Mouse (Mus musculus) brain, embryonic 14.5 days (tissue): Measurements from ENCODE around the gene Thumpd1.

Source experiments
- CTCF ChIP-seq: fragments of 200-500 bp; IDR thresholded peaks from 2 replicates; pipeline ENCODE4 v1.5.1; 2012; ENCODE audit warnings: inconsistent platforms, mild to moderate bottlenecking, moderate library complexity, borderline replicate concordance; ENCODE audit not compliant: insufficient read depth, insufficient read length; ENCODE audit errors: extremely low read depth
- POLR2A ChIP-seq: fragments of 200-500 bp; IDR thresholded peaks from 2 replicates; pipeline ENCODE4 v1.6.1; 2012; ENCODE audit warnings: mild to moderate bottlenecking, inconsistent platforms, borderline replicate concordance; ENCODE audit not compliant: poor library complexity, insufficient read depth, insufficient read length, severe bottlenecking; ENCODE audit errors: extremely low read depth

GRCm38 (mm10) chr7:119689726-119690125, 30.9 kb downstream of the Thumpd1 start, which contains the start of gene Acsm4:
- no peak for TF ChIP-seq CTCF
- TF ChIP-seq POLR2A, result no peak
